Mouse (Mus musculus): ENCODE measurements around the gene Cd248. TPM values are rescaled to one million over a fixed set of nuclear protein-coding genes. Genes with fewer than 3 reads are reported as not detected.

Gene Cd248
- polyA plus RNA-seq, 1 experiment from 2014 or later = 7.7 TPM

Other genes with a start within 250 kb of the Cd248 start
- 40.3 and 43.6 TPM in 2 replicates for gene Ccs, start 228.7 kb upstream of the Cd248 start, polyA plus RNA-seq (2016; fragmentation: Nextera tagmentation; extraction: Ambion mirVana)
- gene Ccdc87, start 228.7 kb upstream of the Cd248 start, polyA plus RNA-seq (2016; fragmentation: Nextera tagmentation; extraction: Ambion mirVana) = not detected in 2 replicates
- gene Ctsf, start 212.9 kb upstream of the Cd248 start, polyA plus RNA-seq (2016; fragmentation: Nextera tagmentation; extraction: Ambion mirVana) = 13.1 and 17.8 TPM in 2 replicates
- gene Actn3, start 190.2 kb upstream of the Cd248 start, polyA plus RNA-seq (2016; fragmentation: Nextera tagmentation; extraction: Ambion mirVana) = 0.79 and 0.82 TPM in 2 replicates
- gene Zdhhc24, start 189.4 kb upstream of the Cd248 start, polyA plus RNA-seq (2016; fragmentation: Nextera tagmentation; extraction: Ambion mirVana) = 13.9 and 15.9 TPM in 2 replicates
- gene Bbs1, start 161.4 kb upstream of the Cd248 start, polyA plus RNA-seq (2016; fragmentation: Nextera tagmentation; extraction: Ambion mirVana) = 1.6 and 1.8 TPM in 2 replicates
- 76.7 and 83.3 TPM in 2 replicates for gene Dpp3, start 139.8 kb upstream of the Cd248 start, polyA plus RNA-seq (2016; fragmentation: Nextera tagmentation; extraction: Ambion mirVana)
- 0.20 and 0.44 TPM in 2 replicates for gene Peli3, start 125.0 kb upstream of the Cd248 start, polyA plus RNA-seq (2016; fragmentation: Nextera tagmentation; extraction: Ambion mirVana)
- gene Mrpl11, start 105.9 kb upstream of the Cd248 start, polyA plus RNA-seq (2016; fragmentation: Nextera tagmentation; extraction: Ambion mirVana) = 82.4 and 84.7 TPM in 2 replicates
- gene Npas4, start 77.8 kb upstream of the Cd248 start, polyA plus RNA-seq (2016; fragmentation: Nextera tagmentation; extraction: Ambion mirVana) = not detected in 2 replicates
- gene Slc29a2, start 44.2 kb upstream of the Cd248 start, polyA plus RNA-seq (2016; fragmentation: Nextera tagmentation; extraction: Ambion mirVana) = 3.3 and 3.8 TPM in 2 replicates
- gene B4gat1, start 29.3 kb upstream of the Cd248 start, polyA plus RNA-seq (2016; fragmentation: Nextera tagmentation; extraction: Ambion mirVana) = 10.9 and 13.2 TPM in 2 replicates
- gene AC124502.3, start 29.2 kb upstream of the Cd248 start, polyA plus RNA-seq (2016; fragmentation: Nextera tagmentation; extraction: Ambion mirVana) = 0.20 and 0.23 TPM in 2 replicates
- gene Brms1, start 26.7 kb upstream of the Cd248 start, polyA plus RNA-seq (2016; fragmentation: Nextera tagmentation; extraction: Ambion mirVana) = 40.4 TPM in 2 replicates
- 0.50 and 0.92 TPM in 2 replicates for gene Rin1, start 17.6 kb upstream of the Cd248 start, polyA plus RNA-seq (2016; fragmentation: Nextera tagmentation; extraction: Ambion mirVana)
- 1.0 and 1.5 TPM in 2 replicates for gene Tmem151a, start 17.5 kb downstream of the Cd248 start, polyA plus RNA-seq (2016; fragmentation: Nextera tagmentation; extraction: Ambion mirVana)
- 51.7 and 53.9 TPM in 2 replicates for gene Yif1a, start 20.5 kb downstream of the Cd248 start, polyA plus RNA-seq (2016; fragmentation: Nextera tagmentation; extraction: Ambion mirVana)
- gene Cnih2, start 30.4 kb downstream of the Cd248 start, polyA plus RNA-seq (2016; fragmentation: Nextera tagmentation; extraction: Ambion mirVana) = 3.5 and 3.8 TPM in 2 replicates
- 118 and 126 TPM in 2 replicates for gene Rab1b, start 39.0 kb downstream of the Cd248 start, polyA plus RNA-seq (2016; fragmentation: Nextera tagmentation; extraction: Ambion mirVana)
- gene Klc2, start 50.5 kb downstream of the Cd248 start, polyA plus RNA-seq (2016; fragmentation: Nextera tagmentation; extraction: Ambion mirVana) = 4.4 and 4.9 TPM in 2 replicates
- gene Pacs1, start 205.0 kb downstream of the Cd248 start, polyA plus RNA-seq (2016; fragmentation: Nextera tagmentation; extraction: Ambion mirVana) = 17.2 and 19.7 TPM in 2 replicates
- 183 and 187 TPM in 2 replicates for gene Sf3b2, start 227.4 kb downstream of the Cd248 start, polyA plus RNA-seq (2016; fragmentation: Nextera tagmentation; extraction: Ambion mirVana)
- gene Gal3st3, start 230.3 kb downstream of the Cd248 start, polyA plus RNA-seq (2016; fragmentation: Nextera tagmentation; extraction: Ambion mirVana) = 0.29 and 0.54 TPM in 2 replicates